Comparison of ENCODE assay signal across 9 mouse cellular contexts in genomic region chr17:45359443-45359842, GRCm38 (mm10).
DNase-seq lines count a peak whose midpoint lies in the region; ATAC-seq lines count a peak whose summit lies in the region.
"Had no signal": no experiment of that assay in that cellular context is flagged by ENCODE, and none has a peak within 500 bp of the region (broad histone marks: within the 10 kb centered on the region; RNA-seq: fewer than 3 reads in every experiment).

No protein-coding gene starts in this region.

- no peaks in the 10 kb centered on the region; the same call in 1 of the 2 replicates for H3K27me3 ChIP-seq in intestine, embryonic 15.5 days (replicated peaks)

- H3K9ac ChIP-seq in intestine, embryonic 15.5 days: no peak overlapping the region

- H3K4me1 ChIP-seq in intestine, embryonic 15.5 days (replicated peaks): 0 out of 2 replicates have a peak, but pooled peaks cover 3% of the 10 kb centered on the region

- H3K4me2 ChIP-seq in intestine, embryonic 15.5 days (replicated peaks): no peak overlapping the region
- H3K4me2 ChIP-seq: midbrain, embryonic 11.5 days had no signal

- DNase-seq in kidney, adult 18-20 months: peak; percentile 15
- no peak for DNase-seq in kidney, postnatal 10 days
- DNase-seq in adrenal gland, postnatal 36 days: peak; percentile 53 to 56
- peak; percentile 25 for DNase-seq in lung, postnatal 14 days
- no peak for DNase-seq in cerebellum, postnatal 25 days
- DNase-seq in embryo, embryonic 10 days (ENCODE audit: low spot score): no peak
- no peak for DNase-seq in B cell, adult 2 months

- H3K4me3 ChIP-seq in intestine, embryonic 15.5 days (replicated peaks): no peak overlapping the region

- no peak overlapping the region for H3K27ac ChIP-seq in intestine, embryonic 15.5 days

- H3K9me3 ChIP-seq in intestine, embryonic 15.5 days: no peaks in the 10 kb centered on the region

- H3K36me3 ChIP-seq in intestine, embryonic 15.5 days: no peaks in the 10 kb centered on the region

- peak; percentile 82 for ATAC-seq in intestine, embryonic 15.5 days

- 26% methylated on average over 5 of the region's 5 CpGs for WGBS in intestine, embryonic 15.5 days

Comparison
In these comparisons a context has a peak if more than half of its experiments do, and no peak if none do; other contexts are left out.
1. DNase-seq: peak in kidney, adult 18-20 months (single experiment), adrenal gland, postnatal 36 days (2 of 2) and lung, postnatal 14 days (single experiment); none in kidney, postnatal 10 days (single experiment), cerebellum, postnatal 25 days (0 of 2), embryo, embryonic 10 days (single experiment) and B cell, adult 2 months (0 of 2).